Mouse (Mus musculus) heart, embryonic 13.5 days (tissue): ENCODE data around the gene Syvn1. TPM values are rescaled to one million over a fixed set of nuclear protein-coding genes. Genes with fewer than 3 reads are reported as not detected.

Experiments used
- ATAC-seq: fragments of 200-750 bp; cut with Nextera tagmentation; 2 replicates; pipeline ENCODE4 v1.8.0; 2017; ENCODE audit warnings: moderate TSS enrichment; ENCODE audit not compliant: insufficient number of reproducible peaks, low FRiP score, low TSS enrichment; ENCODE audit errors: extremely low read depth
- H3K27ac ChIP-seq: fragments of 300-500 bp; sonication (generic); replicated peaks from 2 replicates; pipeline ENCODE4 v1.5.1; 2015; ENCODE audit warnings: moderate library complexity, mild to moderate bottlenecking, inconsistent platforms
- H3K27me3 ChIP-seq: fragments of 300-500 bp; sonication (generic); replicated peaks from 2 replicates; pipeline ENCODE4 v1.6.1; 2015; ENCODE audit warnings: mild to moderate bottlenecking, inconsistent platforms
- H3K36me3 ChIP-seq: fragments of 300-500 bp; sonication (generic); 2 replicates; pipeline ENCODE4 v1.6.1; 2015; ENCODE audit warnings: mild to moderate bottlenecking, inconsistent platforms
- H3K4me1 ChIP-seq: fragments of 300-500 bp; sonication (generic); 2 replicates; pipeline ENCODE4 v1.6.1; 2015; ENCODE audit warnings: inconsistent platforms
- H3K4me2 ChIP-seq: fragments of 300-500 bp; sonication (generic); 2 replicates; pipeline ENCODE4 v1.6.1; 2015; ENCODE audit warnings: inconsistent platforms, mild to moderate bottlenecking, moderate library complexity
- H3K4me3 ChIP-seq: fragments of 300-500 bp; sonication (generic); 2 replicates; pipeline ENCODE4 v1.5.1; 2015; ENCODE audit warnings: moderate library complexity, mild to moderate bottlenecking, inconsistent platforms
- H3K9ac ChIP-seq: fragments of 300-500 bp; sonication (generic); 2 replicates; pipeline ENCODE4 v1.6.1; 2015; ENCODE audit warnings: inconsistent platforms, mild to moderate bottlenecking, moderate library complexity
- H3K9me3 ChIP-seq: fragments of 300-500 bp; sonication (generic); 2 replicates; pipeline ENCODE4 v1.6.1; 2016; ENCODE audit warnings: inconsistent platforms
- WGBS: fragments of 180-500 bp; shearing (Covaris S2); methylation state at CpG from one replicate; pipeline ENCODE4 v1.1.7; 2015; ENCODE audit warnings: mixed read lengths; 5-methylcytosine and 5-hydroxymethylcytosine counted together
- microRNA-seq: library from miRNA; unstranded; fragments of <30 nt; microRNA quantifications from one replicate; pipeline ENCODE4, GENCODE M21; 2016
- polyA plus RNA-seq: library from polyadenylated mRNA; unstranded; fragments of >200 nt; fragmentation: Nextera tagmentation; extraction: Ambion mirVana; gene quantifications from 2 replicates; pipeline ENCODE4 v1.2.1, GENCODE M21; 2015

Syvn1 gene
- polyA plus RNA-seq, 1 experiment from 2014 or later = 17.6 TPM

DNA sequence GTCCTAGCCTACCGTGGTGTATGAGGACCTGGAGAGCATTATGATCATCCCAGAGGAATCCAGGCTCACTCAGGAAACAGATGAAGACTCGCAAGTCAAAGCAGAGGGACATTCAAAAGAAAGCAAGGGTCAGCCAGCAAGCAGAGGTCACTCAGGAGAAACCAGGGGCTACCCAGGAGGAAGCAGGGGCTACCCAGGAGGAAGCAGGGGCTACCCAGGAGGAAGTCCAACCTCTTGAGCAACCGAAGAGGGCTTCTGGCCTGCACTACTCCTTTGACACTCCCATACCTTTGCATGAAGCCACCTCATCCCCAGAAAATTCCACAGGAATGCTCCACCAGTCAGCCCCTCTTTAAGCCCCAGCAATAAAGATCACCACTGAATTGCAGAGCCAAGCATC, 51.5 kb downstream of the Syvn1 start:
- Histone ChIP-seq H3K4me3 (no peak overlapping the region), H3K4me1 (no peaks in the 10 kb centered on the region), H3K4me2 (no peak overlapping the region), H3K36me3 (peaks cover 48% of the 10 kb centered on the region), H3K27me3 (no peaks in the 10 kb centered on the region), H3K27ac (no peak overlapping the region), H3K9me3 (no peaks in the 10 kb centered on the region), H3K9ac (no peak overlapping the region)
- no peak for ATAC-seq
- 82% methylated on average over 3 of the region's 3 CpGs for WGBS

DNA sequence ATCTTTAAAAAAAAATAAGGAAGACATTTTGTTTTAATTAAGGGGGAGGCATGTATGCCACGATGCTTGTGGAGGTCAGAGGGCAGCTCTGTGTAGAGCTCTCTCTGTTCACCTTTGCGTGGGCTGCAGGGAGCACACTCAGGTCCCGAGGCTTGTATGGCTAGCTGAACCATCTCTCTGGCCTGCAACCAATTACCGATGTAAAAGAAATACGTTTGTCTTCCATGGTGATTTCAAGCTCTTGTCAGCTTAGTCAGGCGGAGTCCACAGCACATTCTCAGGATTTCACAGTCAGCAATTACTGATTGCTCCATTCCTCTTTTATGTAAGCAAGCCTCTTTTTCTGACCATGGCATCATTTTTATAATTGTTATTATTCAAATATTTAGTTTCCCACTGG, 54.8 kb downstream of the Syvn1 start:
- Histone ChIP-seq H3K27ac (no peak overlapping the region), H3K4me2 (no peak overlapping the region), H3K9ac (no peak overlapping the region), H3K27me3 (no peaks in the 10 kb centered on the region), H3K36me3 (peaks cover 23% of the 10 kb centered on the region), H3K9me3 (no peaks in the 10 kb centered on the region), H3K4me3 (no peak overlapping the region), H3K4me1 (no peaks in the 10 kb centered on the region)
- 76% methylated on average over 6 of the region's 6 CpGs for WGBS
- no peak for ATAC-seq

DNA sequence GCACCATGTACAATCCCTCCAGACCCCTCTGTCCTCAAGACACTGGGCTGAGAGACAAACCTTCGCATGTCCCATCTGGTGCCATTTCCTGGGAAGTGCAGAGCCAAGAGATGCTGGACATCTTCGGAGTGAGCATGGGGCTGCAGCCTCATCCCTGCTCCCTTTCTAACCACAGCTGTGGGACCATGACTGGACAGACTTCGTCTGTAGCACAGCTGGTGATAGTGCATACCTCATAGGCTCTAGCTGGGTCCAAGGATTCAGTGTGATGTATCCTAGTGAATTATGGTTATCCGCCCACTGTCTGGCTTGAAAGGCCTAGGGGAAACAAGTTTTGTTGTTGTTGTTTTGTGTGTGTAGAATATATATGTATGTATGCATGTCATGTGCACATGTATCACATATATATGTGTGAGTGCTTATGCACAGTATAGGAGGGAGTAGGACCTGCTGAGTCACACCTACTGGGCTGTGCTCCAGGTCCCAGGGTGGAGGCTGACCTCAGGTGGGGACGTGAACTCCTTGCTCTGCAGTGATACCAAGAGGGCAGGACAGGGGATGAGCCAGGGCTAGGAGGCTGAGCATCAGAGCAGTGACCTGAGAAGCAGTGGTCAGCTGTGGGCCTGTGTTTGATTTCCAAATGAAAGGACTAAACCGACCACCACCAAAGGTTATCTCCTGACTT, 55.9 kb downstream of the Syvn1 start:
- ATAC-seq = no peak
- WGBS = 68% methylated on average over 6 of the region's 6 CpGs
- H3K4me2 ChIP-seq = no peak overlapping the region

More for the DNA sequence above, 55.9 kb downstream of the Syvn1 start:
- H3K4me3 ChIP-seq = no peak overlapping the region
- no peak overlapping the region for H3K9ac ChIP-seq
- no peaks in the 10 kb centered on the region for H3K9me3 ChIP-seq
- no peaks in the 10 kb centered on the region for H3K27me3 ChIP-seq
- peaks cover 18% of the 10 kb centered on the region for H3K36me3 ChIP-seq
- H3K4me1 ChIP-seq = no peaks in the 10 kb centered on the region
- no peak overlapping the region for H3K27ac ChIP-seq

Small RNAs within 50 kb of the gene (microRNA-seq; reads per million reads assigned to microRNA genes)
- gene Mir6988 = 0.82 reads per million

Other genes starting within 250 kb of the Syvn1 start
- 27.4 and 29.0 TPM in 2 replicates for gene Frmd8, start 171.3 kb upstream of the Syvn1 start, polyA plus RNA-seq
- 3.7 and 4.2 TPM in 2 replicates for gene Slc25a45, start 168.8 kb upstream of the Syvn1 start, polyA plus RNA-seq
- 1.9 and 2.0 TPM in 2 replicates for gene Tigd3, start 152.4 kb upstream of the Syvn1 start, polyA plus RNA-seq
- 98.1 and 104 TPM in 2 replicates for gene Dpf2, start 133.6 kb upstream of the Syvn1 start, polyA plus RNA-seq
- 8.9 and 9.3 TPM in 2 replicates for gene Cdc42ep2, start 121.8 kb upstream of the Syvn1 start, polyA plus RNA-seq
- 47.2 and 49.5 TPM in 2 replicates for gene Pola2, start 82.4 kb upstream of the Syvn1 start, polyA plus RNA-seq
- not detected in 2 replicates for gene Slc22a20, start 60.4 kb upstream of the Syvn1 start, polyA plus RNA-seq
- 5.3 and 6.0 TPM in 2 replicates for gene Capn1, start 30.7 kb upstream of the Syvn1 start, polyA plus RNA-seq
- gene Mrpl49, start 11.2 kb downstream of the Syvn1 start, polyA plus RNA-seq = 59.8 and 66.3 TPM in 2 replicates
- 467 and 540 TPM in 2 replicates for gene Fau, start 11.3 kb downstream of the Syvn1 start, polyA plus RNA-seq
- gene Znhit2, start 14.6 kb downstream of the Syvn1 start, polyA plus RNA-seq = 21.1 and 23.1 TPM in 2 replicates
- 7.8 and 8.0 TPM in 2 replicates for gene Tm7sf2, start 21.8 kb downstream of the Syvn1 start, polyA plus RNA-seq
- gene Vps51, start 30.7 kb downstream of the Syvn1 start, polyA plus RNA-seq = 48.1 and 48.4 TPM in 2 replicates
- not detected in 2 replicates for gene Tmem262, start 33.5 kb downstream of the Syvn1 start, polyA plus RNA-seq
- 0.83 and 0.92 TPM in 2 replicates for gene Gm28374, start 35.7 kb downstream of the Syvn1 start, polyA plus RNA-seq
- gene Zfpl1, start 38.4 kb downstream of the Syvn1 start, polyA plus RNA-seq = 50.7 and 53.7 TPM in 2 replicates
- 27.4 and 27.6 TPM in 2 replicates for gene Cdca5, start 38.4 kb downstream of the Syvn1 start, polyA plus RNA-seq
- gene AC131692.1, start 47.8 kb downstream of the Syvn1 start, polyA plus RNA-seq = 0.20 and 0.28 TPM in 2 replicates
- gene Naaladl1, start 59.2 kb downstream of the Syvn1 start, polyA plus RNA-seq = 0.09 and 0.24 TPM in 2 replicates
- gene Sac3d1, start 72.1 kb downstream of the Syvn1 start, polyA plus RNA-seq = 30.8 and 33.0 TPM in 2 replicates
- gene Snx15, start 81.7 kb downstream of the Syvn1 start, polyA plus RNA-seq = 21.0 and 23.9 TPM in 2 replicates
- not detected in 2 replicates for gene Batf2, start 94.4 kb downstream of the Syvn1 start, polyA plus RNA-seq
- gene Arl2, start 95.0 kb downstream of the Syvn1 start, polyA plus RNA-seq = 83.0 and 85.6 TPM in 2 replicates
- not detected in 2 replicates for gene Majin, start 137.8 kb downstream of the Syvn1 start, polyA plus RNA-seq
- gene Gpha2, start 179.8 kb downstream of the Syvn1 start, polyA plus RNA-seq = 0.34 TPM in 1 of 2 replicates, not detected in the other
- 20.7 and 21.2 TPM in 2 replicates for gene Ppp2r5b, start 189.3 kb downstream of the Syvn1 start, polyA plus RNA-seq
- 6.5 and 7.1 TPM in 2 replicates for gene Atg2a, start 195.1 kb downstream of the Syvn1 start, polyA plus RNA-seq
- gene Ehd1, start 230.1 kb downstream of the Syvn1 start, polyA plus RNA-seq = 70.0 and 72.4 TPM in 2 replicates